Mouse (Mus musculus): ENCODE measurements at regions not wholly inside any gene's neighbourhood (a gene's known extent, or its start where the extent isn't known, plus 50 kb on each side); places are given as distances from the start of the nearest gene placed in this dataset.

DNA sequence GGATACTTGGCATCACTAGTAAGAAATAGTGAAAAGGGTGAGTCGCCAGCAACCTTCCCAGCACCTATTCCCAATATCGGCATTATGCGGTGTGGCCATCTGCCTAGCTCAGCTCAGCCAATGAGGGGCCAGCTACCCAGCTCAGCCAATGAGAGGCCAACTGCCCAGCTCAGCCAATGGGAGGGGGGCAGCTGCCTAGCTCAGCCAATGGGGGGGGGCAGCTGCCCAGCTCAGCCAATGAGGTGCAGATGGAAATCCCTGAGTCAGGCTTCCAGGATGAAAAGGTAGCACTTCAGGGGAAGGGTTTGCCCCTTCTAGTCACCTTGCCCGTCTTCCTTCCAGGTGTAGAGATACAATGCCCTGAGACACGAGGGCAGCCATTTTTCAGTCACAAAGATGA lies 144.6 kb upstream of the Ipo5 start:
- TF ChIP-seq CTCF (IDR thresholded peaks at IDR 0.05; ENCODE audit: insufficient read depth, low read length), result no peak
- TF ChIP-seq POLR2A (IDR thresholded peaks at IDR 0.05; ENCODE audit: borderline replicate concordance, extremely low read depth, low read depth, low read length), result no peak
